Mouse (Mus musculus) cortical plate, adult 2 months (tissue): ENCODE measurements around the gene Zbtb14.

ENCODE experiments used
- CTCF ChIP-seq: fragments of 200-500 bp; IDR thresholded peaks from 2 replicates; pipeline ENCODE4 v1.5.1; 2011; ENCODE audit warnings: mild to moderate bottlenecking, control low read depth, low read length; ENCODE audit not compliant: insufficient read depth; ENCODE audit errors: extremely low read depth
- POLR2A ChIP-seq: fragments of 200-500 bp; IDR thresholded peaks from 2 replicates; pipeline ENCODE4 v1.6.1; 2011; ENCODE audit warnings: mild to moderate bottlenecking, low read length, control low read depth; ENCODE audit not compliant: insufficient read depth; ENCODE audit errors: extremely low read depth

DNA sequence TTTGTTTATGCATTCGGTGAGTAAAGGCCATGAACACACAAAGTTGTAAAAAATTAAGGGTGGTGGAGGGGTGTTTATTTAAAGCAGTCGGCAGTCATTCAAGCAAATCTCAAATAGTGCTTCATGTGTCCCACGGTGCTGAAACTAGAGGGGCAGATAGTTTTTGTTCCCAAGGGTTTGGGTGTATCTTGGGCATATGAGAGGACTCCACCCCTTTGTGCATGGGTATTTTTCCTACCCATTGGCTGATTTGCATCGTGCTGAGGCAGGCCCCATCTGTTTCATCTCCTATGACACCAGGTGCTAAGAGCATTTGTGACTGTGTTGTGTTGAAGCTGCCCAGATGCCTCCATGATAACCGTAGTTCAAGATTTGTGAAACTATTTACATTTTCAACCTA, 55.0 kb downstream of the Zbtb14 start:
- TF ChIP-seq POLR2A (no peak), CTCF (no peak)
